Mouse (Mus musculus): Measurements from ENCODE around the gene Arhgef19. TPM values are rescaled to one million over a fixed set of nuclear protein-coding genes. Genes with fewer than 3 reads are reported as not detected.

Arhgef19 gene
- polyA plus RNA-seq, 1 experiment = 13.2 TPM

DNA sequence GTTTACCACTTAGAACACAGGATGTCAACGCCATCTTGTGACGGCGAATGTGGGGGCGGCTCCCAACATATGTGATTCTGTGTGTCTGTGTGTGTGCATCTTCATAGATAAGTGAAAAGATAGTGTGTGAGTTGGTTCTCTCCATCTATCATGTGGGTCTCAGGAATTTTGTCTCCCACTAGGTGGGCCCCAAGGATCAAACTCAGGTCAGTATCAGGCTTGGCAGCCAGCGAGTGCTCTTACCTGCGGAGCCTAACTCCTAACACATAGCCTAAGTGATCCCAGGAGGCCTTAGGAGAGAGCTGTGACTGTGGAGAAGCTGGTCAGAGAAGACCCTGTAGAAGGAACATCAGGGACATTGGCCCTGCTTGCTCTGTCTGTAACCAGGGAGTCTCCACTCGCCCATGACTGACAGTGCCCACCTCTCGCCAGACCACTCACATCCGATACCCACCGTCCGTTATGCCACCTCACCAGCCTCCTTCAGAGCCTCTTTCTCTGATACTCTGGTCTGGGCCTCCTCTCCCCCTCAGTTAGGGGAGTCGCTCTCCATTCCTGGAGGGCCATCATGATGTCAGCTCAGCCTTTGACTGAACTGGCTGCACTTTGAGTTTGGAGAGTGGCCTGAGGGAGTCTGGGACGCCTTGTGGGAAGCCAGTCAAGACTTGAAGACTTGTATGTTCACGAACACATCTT is 28.6 kb upstream of the Arhgef19 start:
- Histone ChIP-seq H3K27ac (ENCODE audit: insufficient read depth, low read length) (peak overlapping the region; percentile 84), H3K4me3 (ENCODE audit: insufficient read depth, low read length) (peak overlapping the region; percentile 44), H3K4me1 (ENCODE audit: control insufficient read depth, insufficient read depth, low read length) (peaks cover 4% of the 10 kb centered on the region; the same call in 1 of the 2 replicates)
- TF ChIP-seq POLR2A (IDR thresholded peaks at IDR 0.05; ENCODE audit: extremely low read depth, insufficient read depth, low read length) = no peak
- no peak for TF ChIP-seq CTCF (IDR thresholded peaks at IDR 0.05; ENCODE audit: extremely low read depth, insufficient read depth, low read length)

DNA sequence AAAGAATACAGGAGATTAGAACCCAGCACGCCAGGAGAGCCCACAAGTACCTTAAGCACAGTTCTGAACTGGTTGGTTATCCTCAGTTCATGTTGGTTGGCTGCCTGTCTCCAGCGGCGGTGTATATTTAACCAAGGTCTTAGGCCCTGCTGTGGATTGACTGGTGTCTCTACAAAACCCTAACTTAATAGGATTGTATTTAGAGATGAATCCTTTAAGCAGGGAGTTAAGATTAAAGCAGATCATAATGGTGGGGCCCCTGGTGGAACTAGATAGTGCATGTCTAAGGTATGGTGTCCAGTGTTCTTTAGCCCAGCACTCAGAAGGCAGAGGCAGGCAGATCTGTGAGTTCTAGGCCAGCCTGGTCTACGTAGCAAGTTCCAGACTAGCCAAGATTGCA is 27.7 kb upstream of the Arhgef19 start:
- no peak overlapping the region for H3K27ac ChIP-seq (ENCODE audit: insufficient read depth, low read length)
- peaks cover 4% of the 10 kb centered on the region; the same call in 1 of the 2 replicates for H3K4me1 ChIP-seq (ENCODE audit: control insufficient read depth, insufficient read depth, low read length)
- no peak overlapping the region for H3K4me3 ChIP-seq (ENCODE audit: insufficient read depth, low read length)
- no peak for TF ChIP-seq CTCF (IDR thresholded peaks at IDR 0.05; ENCODE audit: extremely low read depth, insufficient read depth, low read length)
- no peak for TF ChIP-seq POLR2A (IDR thresholded peaks at IDR 0.05; ENCODE audit: extremely low read depth, insufficient read depth, low read length)

DNA sequence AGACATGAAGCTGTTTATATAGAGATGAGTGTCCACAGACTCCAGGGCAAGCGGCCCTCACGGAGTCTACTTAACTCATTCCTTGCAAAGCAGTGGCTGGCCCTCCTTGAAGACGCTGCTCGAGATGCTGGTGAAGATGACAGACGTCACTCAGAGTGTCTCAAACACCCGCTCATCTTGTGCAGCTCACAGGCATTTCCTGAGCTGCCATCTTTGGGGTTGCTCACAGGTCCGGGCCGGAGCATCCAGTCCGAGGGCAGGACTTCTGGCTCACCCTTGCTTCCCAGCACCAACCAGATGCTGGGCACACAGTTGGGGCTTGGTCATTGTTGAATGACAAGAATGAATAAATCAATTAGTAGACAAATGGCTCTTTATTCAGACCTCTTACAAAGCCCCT is 26.4 kb upstream of the Arhgef19 start:
- no peak overlapping the region for H3K27ac ChIP-seq (ENCODE audit: insufficient read depth, low read length)
- no peak for TF ChIP-seq POLR2A (IDR thresholded peaks at IDR 0.05; ENCODE audit: extremely low read depth, insufficient read depth, low read length)
- TF ChIP-seq CTCF (IDR thresholded peaks at IDR 0.05; ENCODE audit: extremely low read depth, insufficient read depth, low read length) = no peak

DNA sequence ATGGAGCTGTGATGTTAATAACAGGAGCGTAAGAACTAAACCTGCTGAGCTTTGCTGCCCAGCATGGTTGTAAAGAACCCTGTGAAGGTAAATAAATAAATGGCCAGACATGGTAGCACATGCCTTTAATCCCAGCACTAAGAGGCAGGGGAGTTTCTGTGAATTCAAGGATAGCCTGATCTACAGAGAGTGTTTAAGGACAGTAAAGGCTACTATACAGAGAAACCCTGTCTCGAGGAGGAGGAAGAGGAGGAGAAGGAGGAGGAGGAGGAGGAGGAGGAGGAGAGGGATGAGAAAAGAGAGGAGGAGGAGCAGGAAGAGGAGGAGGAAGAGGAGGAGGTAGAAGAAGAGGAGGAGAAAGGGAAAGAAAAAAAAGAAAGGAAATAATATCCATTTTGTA is 26.0 kb upstream of the Arhgef19 start:
- Histone ChIP-seq H3K27ac (ENCODE audit: insufficient read depth, low read length) (no peak overlapping the region), H3K4me3 (ENCODE audit: insufficient read depth, low read length) (no peak overlapping the region; the same call in 1 of the 2 replicates), H3K4me1 (ENCODE audit: control insufficient read depth, insufficient read depth, low read length) (peaks cover 4% of the 10 kb centered on the region; the same call in 1 of the 2 replicates)
- no peak for TF ChIP-seq POLR2A (IDR thresholded peaks at IDR 0.05; ENCODE audit: extremely low read depth, insufficient read depth, low read length)
- TF ChIP-seq CTCF (IDR thresholded peaks at IDR 0.05; ENCODE audit: extremely low read depth, insufficient read depth, low read length) = no peak

More for the DNA sequence above, 26.4 kb upstream of the Arhgef19 start:
- no peak overlapping the region for H3K4me3 ChIP-seq (ENCODE audit: insufficient read depth, low read length)
- peaks cover 4% of the 10 kb centered on the region; the same call in 1 of the 2 replicates for H3K4me1 ChIP-seq (ENCODE audit: control insufficient read depth, insufficient read depth, low read length)

DNA sequence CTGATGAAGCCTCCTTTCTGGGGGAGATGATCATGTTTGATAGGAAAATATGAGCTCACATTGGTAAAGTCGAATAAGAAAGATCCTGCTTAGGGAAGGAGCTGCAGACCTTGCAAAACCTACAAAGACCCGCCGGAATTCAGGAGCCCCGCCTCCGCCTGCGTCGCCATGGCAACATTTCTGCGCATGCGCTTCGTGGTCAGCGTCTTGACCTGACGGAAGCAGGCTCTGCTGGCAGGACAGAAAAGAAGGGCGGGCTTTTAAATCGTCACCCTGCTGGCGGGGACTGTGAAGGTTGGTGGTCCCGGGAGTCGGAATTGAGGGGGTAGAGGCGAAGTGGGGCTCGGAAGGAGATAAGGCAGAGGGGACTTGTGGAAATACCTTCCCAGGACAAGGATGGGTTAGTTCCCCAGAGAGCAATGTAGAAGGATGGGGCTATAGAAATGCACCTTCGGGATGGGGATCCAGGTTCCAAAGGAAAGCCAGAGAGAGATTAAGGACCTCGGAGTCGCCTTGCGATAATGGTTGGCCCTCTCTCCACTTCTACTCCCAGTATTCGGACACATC is 25.4 kb upstream of the Arhgef19 start, which contains the start of gene Rsg1:
Rsg1 (plus strand) TSS at position 187 of the 567 bp plus-strand sequence.
- H3K4me1 ChIP-seq (ENCODE audit: control insufficient read depth, insufficient read depth, low read length) = peaks cover 4% of the 10 kb centered on the region; the same call in 1 of the 2 replicates

DNA sequence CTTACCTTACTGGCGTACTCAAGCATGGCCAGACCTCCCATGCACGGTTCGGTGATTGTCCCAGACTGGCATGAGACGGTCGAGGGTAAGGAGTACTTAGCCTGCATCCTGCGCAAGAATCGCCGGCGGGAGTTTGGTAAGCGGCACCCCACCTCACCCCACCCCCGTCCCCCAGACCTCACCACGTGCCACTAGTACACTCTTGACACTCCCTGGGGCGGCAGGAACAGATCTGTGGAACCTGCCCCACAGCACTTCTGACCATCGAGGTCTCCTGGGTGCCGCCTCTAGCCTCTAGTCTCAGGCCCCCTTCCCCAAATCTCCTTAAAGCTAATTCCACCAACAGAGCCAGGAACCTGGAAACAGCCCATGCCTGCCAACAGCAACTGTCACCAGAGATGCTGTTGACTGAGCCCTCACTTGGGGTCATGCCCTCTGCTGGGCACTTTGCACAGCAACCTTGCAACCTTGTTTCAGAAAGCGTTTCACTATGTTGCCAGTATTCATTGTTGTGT is 24.9 kb upstream of the Arhgef19 start:
- TF ChIP-seq POLR2A (IDR thresholded peaks at IDR 0.05; ENCODE audit: extremely low read depth, insufficient read depth, low read length) (no peak), CTCF (IDR thresholded peaks at IDR 0.05; ENCODE audit: extremely low read depth, insufficient read depth, low read length) (no peak)
- peak overlapping the region; percentile 37 for H3K4me3 ChIP-seq (ENCODE audit: insufficient read depth, low read length)
- H3K4me1 ChIP-seq (ENCODE audit: control insufficient read depth, insufficient read depth, low read length) = peaks cover 4% of the 10 kb centered on the region; the same call in 1 of the 2 replicates
- no peak overlapping the region for H3K27ac ChIP-seq (ENCODE audit: insufficient read depth, low read length)

More for the DNA sequence above, 25.4 kb upstream of the Arhgef19 start, which contains the start of gene Rsg1:
- TF ChIP-seq POLR2A (IDR thresholded peaks at IDR 0.05; ENCODE audit: extremely low read depth, insufficient read depth, low read length) = peak; percentile 42; the same call in 1 of the 2 replicates
- TF ChIP-seq CTCF (IDR thresholded peaks at IDR 0.05; ENCODE audit: extremely low read depth, insufficient read depth, low read length) = no peak
- Histone ChIP-seq H3K4me3 (ENCODE audit: insufficient read depth, low read length) (peak within 1 kb of the TSS; percentile 37), H3K27ac (ENCODE audit: insufficient read depth, low read length) (no peak within 1 kb of the TSS)

DNA sequence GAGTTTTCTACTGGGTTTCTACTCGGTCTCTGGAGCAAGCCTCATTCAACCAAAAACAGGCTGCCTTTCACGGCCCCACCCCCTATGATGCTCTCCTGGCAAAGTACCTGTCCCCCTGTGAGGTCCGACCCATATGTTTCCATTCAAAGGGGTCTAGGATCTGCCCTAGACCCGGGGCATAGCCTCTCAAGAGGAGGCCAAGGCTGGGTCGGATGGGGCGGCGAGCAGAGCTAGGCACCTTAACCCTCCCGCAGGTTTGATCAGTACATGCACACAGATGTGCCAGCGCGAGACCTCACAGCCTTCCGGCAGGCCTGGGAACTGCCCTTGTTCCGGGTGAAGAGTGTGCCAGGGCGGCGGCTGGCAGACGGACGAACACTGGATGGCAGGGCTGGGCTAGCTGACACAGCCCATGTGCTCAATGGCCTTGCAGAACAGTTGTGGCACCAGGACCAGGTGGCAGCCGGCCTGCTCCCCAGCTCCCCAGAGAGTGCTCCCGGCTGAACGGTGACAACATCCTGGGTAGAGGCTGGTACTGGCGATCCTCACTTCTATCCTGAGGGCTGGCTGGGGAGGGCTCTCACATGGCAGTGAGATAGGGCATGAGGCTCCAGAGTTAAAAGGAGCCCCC is 19.6 kb upstream of the Arhgef19 start:
- H3K4me3 ChIP-seq (ENCODE audit: insufficient read depth, low read length) = no peak overlapping the region
- no peak overlapping the region for H3K27ac ChIP-seq (ENCODE audit: insufficient read depth, low read length)
- H3K4me1 ChIP-seq (ENCODE audit: control insufficient read depth, insufficient read depth, low read length) = no peaks in the 10 kb centered on the region
- TF ChIP-seq CTCF (IDR thresholded peaks at IDR 0.05; ENCODE audit: extremely low read depth, insufficient read depth, low read length) = no peak
- TF ChIP-seq POLR2A (IDR thresholded peaks at IDR 0.05; ENCODE audit: extremely low read depth, insufficient read depth, low read length) = no peak

DNA sequence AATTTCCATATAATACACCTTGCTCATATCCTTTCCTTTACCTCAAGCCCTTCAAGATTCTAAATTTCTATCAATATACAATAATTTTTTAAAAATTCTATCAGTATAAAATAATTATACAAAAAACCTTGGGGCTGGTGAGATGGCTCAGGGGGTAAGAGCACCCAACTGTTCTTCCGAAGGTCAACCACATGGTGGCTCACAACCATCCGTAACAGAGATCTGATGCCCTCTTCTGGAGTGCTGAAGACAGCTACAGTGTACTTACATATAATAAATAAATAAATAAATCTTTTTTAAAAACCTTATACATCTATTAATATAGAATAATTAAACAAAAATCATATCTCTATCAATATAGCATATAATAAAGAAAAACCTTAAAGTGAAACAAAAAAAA is 17.5 kb upstream of the Arhgef19 start:
- H3K4me1 ChIP-seq (ENCODE audit: control insufficient read depth, insufficient read depth, low read length) = no peaks in the 10 kb centered on the region
- H3K4me3 ChIP-seq (ENCODE audit: insufficient read depth, low read length) = no peak overlapping the region
- no peak overlapping the region for H3K27ac ChIP-seq (ENCODE audit: insufficient read depth, low read length)
- TF ChIP-seq CTCF (IDR thresholded peaks at IDR 0.05; ENCODE audit: extremely low read depth, insufficient read depth, low read length) (no peak), POLR2A (IDR thresholded peaks at IDR 0.05; ENCODE audit: extremely low read depth, insufficient read depth, low read length) (no peak)

DNA sequence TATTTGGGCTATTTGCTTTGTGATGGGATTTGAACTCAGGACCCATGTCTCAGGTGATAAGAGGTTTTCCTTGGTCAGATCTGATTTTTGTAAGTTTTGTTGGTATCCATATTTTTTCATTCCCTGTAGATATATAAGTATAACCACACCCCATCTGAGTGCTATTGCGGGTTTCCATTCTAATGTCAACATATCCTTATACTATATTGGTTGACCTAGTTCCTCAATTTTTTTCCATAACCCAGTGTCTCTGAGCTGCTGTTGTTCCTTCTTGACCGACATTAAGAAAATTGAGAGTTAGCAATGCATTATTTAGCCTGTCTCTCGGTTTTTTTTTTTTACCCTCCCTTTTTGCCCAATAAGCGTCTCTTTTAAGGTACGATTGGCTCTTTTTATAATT is 16.5 kb upstream of the Arhgef19 start:
- Histone ChIP-seq H3K4me1 (ENCODE audit: control insufficient read depth, insufficient read depth, low read length) (no peaks in the 10 kb centered on the region), H3K4me3 (ENCODE audit: insufficient read depth, low read length) (no peak overlapping the region), H3K27ac (ENCODE audit: insufficient read depth, low read length) (no peak overlapping the region)
- no peak for TF ChIP-seq CTCF (IDR thresholded peaks at IDR 0.05; ENCODE audit: extremely low read depth, insufficient read depth, low read length)
- TF ChIP-seq POLR2A (IDR thresholded peaks at IDR 0.05; ENCODE audit: extremely low read depth, insufficient read depth, low read length) = no peak
